1 mouse cellular context compared by ENCODE assay signal in genomic region chr8:70769359-70769758, GRCm38 (mm10).
TF ChIP-seq lines count a peak whose summit lies in the region.

No protein-coding gene starts in this region.

TF ChIP-seq in CH12.LX, 34 proteins besides CTCF, POLR2A, EP300 and RAD21 (continued from another document):
- TF ChIP-seq ZNF384 (IDR thresholded peaks at IDR 0.05; ENCODE audit: low read depth, low read length) (0 out of 2 replicates have a peak, but pooled peaks have one; percentile 21), CHD1 (IDR thresholded peaks at IDR 0.05; ENCODE audit: low read depth, low read length) (no peak), MYC (IDR thresholded peaks at IDR 0.05; ENCODE audit: low read depth, low read length) (peak; percentile 98), JUN (IDR thresholded peaks at IDR 0.05; ENCODE audit: insufficient read depth, low read depth, low read length) (no peak), POLR2AphosphoS2 (IDR thresholded peaks at IDR 0.05; ENCODE audit: low read depth, low read length) (no peak), USF2 (conservative IDR thresholded peaks at IDR 0.05; ENCODE audit: low read depth, low read length) (no peak), ELF1 (IDR thresholded peaks at IDR 0.05; ENCODE audit: low read depth, low read length) (peak; percentile 52; the same call in 1 of the 2 replicates), TBP (conservative IDR thresholded peaks at IDR 0.05; ENCODE audit: low read depth, low read length) (no peak), TCF12 (IDR thresholded peaks at IDR 0.05; ENCODE audit: low read depth, low read length) (peak; percentile 72), SIN3A (IDR thresholded peaks at IDR 0.05; ENCODE audit: low read length) (peak; percentile 50; the same call in 1 of the 2 replicates), CHD2 (IDR thresholded peaks at IDR 0.05; ENCODE audit: low read length) (no peak), NELFE (IDR thresholded peaks at IDR 0.05; ENCODE audit: low read depth, low read length) (peak; percentile 87; the same call in 1 of the 2 replicates), PAX5 (IDR thresholded peaks at IDR 0.05; ENCODE audit: low read length) (no peak), MXI1 (IDR thresholded peaks at IDR 0.05; ENCODE audit: low read depth, low read length) (peak; percentile 78; the same call in 1 of the 2 replicates), SMC3 (IDR thresholded peaks at IDR 0.05; ENCODE audit: low read depth, low read length) (peak; percentile 89), BHLHE40 (IDR thresholded peaks at IDR 0.05; ENCODE audit: low read depth, low read length) (no peak), ETS1 (conservative IDR thresholded peaks at IDR 0.05; ENCODE audit: low read depth, low read length) (peak; percentile 39; the same call in 1 of the 2 replicates)
